Mouse (Mus musculus) forebrain, embryonic 15.5 days (tissue): ENCODE results near the gene Gnai3. TPM values are rescaled to one million over a fixed set of nuclear protein-coding genes. Genes with fewer than 3 reads are reported as not detected.

Experiments
- ATAC-seq: fragments of 200-750 bp; cut with Nextera tagmentation; replicated peaks from 2 replicates; pipeline ENCODE4 v1.8.0; 2017; ENCODE audit warnings: mild to moderate bottlenecking, moderate TSS enrichment, moderate library complexity
- H3K27ac ChIP-seq: fragments of 300-500 bp; sonication (generic); replicated peaks from 2 replicates; pipeline ENCODE4 v1.5.1; 2015; ENCODE audit warnings: mild to moderate bottlenecking, inconsistent platforms
- H3K27me3 ChIP-seq: fragments of 300-500 bp; sonication (generic); 2 replicates; pipeline ENCODE4 v1.6.1; 2015; ENCODE audit warnings: inconsistent platforms
- H3K36me3 ChIP-seq: fragments of 300-500 bp; sonication (generic); 2 replicates; pipeline ENCODE4 v1.6.1; 2015; ENCODE audit warnings: mild to moderate bottlenecking, inconsistent platforms
- H3K4me1 ChIP-seq: fragments of 300-500 bp; sonication (generic); 2 replicates; pipeline ENCODE4 v1.6.1; 2015; ENCODE audit warnings: inconsistent platforms
- H3K4me2 ChIP-seq: fragments of 300-500 bp; sonication (generic); replicated peaks from 2 replicates; pipeline ENCODE4 v1.6.1; 2015; ENCODE audit warnings: mild to moderate bottlenecking, inconsistent platforms
- H3K4me3 ChIP-seq: fragments of 300-500 bp; sonication (generic); 2 replicates; pipeline ENCODE4 v1.5.1; 2015; ENCODE audit warnings: mild to moderate bottlenecking, inconsistent platforms
- H3K9ac ChIP-seq: fragments of 300-500 bp; sonication (generic); replicated peaks from 2 replicates; pipeline ENCODE4 v1.6.1; 2015; ENCODE audit warnings: mild to moderate bottlenecking, inconsistent platforms
- H3K9me3 ChIP-seq: fragments of 300-500 bp; sonication (generic); 2 replicates; pipeline ENCODE4 v1.6.1; 2016; ENCODE audit warnings: inconsistent platforms
- WGBS: fragments of 180-500 bp; shearing (Covaris S2); methylation state at CpG from one replicate; pipeline ENCODE4 v1.1.7; 2015; ENCODE audit warnings: mixed read lengths; 5-methylcytosine and 5-hydroxymethylcytosine counted together
- polyA plus RNA-seq: library from polyadenylated mRNA; unstranded; fragments of >200 nt; fragmentation: Nextera tagmentation; extraction: Ambion mirVana; gene quantifications from 2 replicates; pipeline ENCODE4 v1.2.1, GENCODE M21; 2015

Gene Gnai3
- polyA plus RNA-seq, 1 experiment from 2014 or later = 168 TPM

DNA sequence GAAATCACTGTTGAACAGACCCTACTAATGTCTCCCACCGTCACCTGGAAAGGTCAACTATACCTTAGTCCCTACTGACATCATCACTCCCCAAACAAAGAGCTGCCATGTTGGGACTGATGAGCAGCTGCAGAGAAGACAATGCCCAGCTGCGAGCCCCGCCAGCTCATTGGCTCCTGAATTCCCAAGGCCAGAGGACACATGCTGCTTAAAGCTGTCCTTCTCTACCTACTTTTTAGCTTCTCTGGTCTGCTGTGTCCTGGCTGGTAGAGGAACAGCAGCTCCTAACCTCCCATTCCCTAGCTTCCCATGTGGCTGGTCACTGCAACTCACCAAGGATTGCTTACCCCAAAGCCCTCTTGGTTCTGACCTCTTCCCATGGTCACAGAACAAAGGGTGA lies 6.3 kb upstream of the Gnai3 start:
- Histone ChIP-seq H3K9ac (no peak overlapping the region), H3K4me1 (peaks cover 7% of the 10 kb centered on the region; the same call in 1 of the 2 replicates), H3K36me3 (no peaks in the 10 kb centered on the region), H3K27me3 (no peaks in the 10 kb centered on the region), H3K4me2 (no peak overlapping the region), H3K9me3 (no peaks in the 10 kb centered on the region), H3K27ac (no peak overlapping the region), H3K4me3 (no peak overlapping the region)
- ATAC-seq = no peak
- 85% methylated on average over 3 of the region's 3 CpGs for WGBS

DNA sequence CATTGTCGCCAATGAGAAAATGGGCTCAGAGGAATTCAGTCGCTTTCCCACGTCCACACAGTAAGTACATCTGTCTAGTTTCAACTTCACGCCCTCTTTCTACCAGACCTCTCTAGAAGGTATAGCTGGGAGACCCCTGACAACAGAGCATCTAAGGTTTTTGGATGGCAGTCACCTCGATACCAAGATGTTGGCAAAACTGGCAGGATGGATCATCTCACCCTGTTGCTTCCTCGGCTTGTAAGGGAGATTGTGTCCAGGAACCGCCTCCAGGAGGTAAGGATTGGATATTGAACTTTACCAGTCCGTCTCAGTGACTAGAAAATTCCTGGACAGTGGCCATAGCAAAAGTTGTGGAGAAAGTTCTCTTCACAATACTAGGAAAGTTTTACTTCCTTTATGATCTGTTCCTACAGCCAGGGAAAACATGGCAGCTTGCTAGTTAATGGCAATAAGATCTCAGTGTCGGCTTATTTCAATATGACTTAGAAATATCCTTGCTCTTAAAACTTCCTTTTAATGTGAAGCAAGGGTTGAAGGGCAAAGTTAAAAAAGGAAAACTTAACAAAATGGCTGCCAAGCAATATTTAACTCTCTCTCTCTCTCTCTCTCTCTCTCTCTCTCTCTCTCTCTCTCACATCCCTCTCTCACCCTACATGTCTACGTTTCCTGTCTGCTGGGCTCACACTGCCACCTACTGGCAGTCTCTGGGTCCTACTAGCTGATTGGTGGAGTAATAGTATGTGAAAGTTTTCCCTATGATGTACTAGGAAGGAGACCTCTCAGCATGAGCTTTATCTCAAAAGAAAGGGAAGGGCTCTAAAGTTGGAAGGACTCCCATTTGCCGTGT lies 1.7 kb upstream of the Gnai3 start:
- ATAC-seq = peak; percentile 53
- Histone ChIP-seq H3K36me3 (no peaks in the 10 kb centered on the region), H3K27ac (no peak overlapping the region), H3K9me3 (no peaks in the 10 kb centered on the region), H3K4me1 (peaks cover 38% of the 10 kb centered on the region), H3K4me2 (no peak overlapping the region), H3K9ac (no peak overlapping the region), H3K4me3 (no peak overlapping the region), H3K27me3 (no peaks in the 10 kb centered on the region)
- WGBS = 66% methylated on average over 11 of the region's 11 CpGs

DNA sequence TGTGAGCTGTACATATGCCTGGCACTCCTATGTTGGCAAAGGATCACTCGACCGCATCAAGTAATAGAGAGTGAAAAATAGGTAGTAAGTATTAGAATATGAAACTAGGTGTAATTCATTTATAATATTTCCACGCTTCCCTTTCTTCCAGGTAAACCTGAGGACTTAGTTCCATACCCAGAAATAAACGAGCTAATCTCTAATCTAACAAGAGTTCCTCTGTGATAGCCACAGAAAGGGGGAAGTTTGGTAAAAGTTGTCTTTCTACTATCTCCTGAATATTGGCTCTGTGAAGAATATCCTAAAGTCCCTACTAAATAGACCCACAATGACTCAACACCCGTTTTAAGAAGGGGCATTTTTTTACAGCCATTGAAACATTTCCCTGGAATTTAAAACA lies 725 bp upstream of the Gnai3 start:
- Histone ChIP-seq H3K27me3 (no peaks in the 10 kb centered on the region), H3K9me3 (no peaks in the 10 kb centered on the region), H3K27ac (peak overlapping the region; percentile 92; the same call in 1 of the 2 replicates), H3K4me2 (peak overlapping the region; percentile 79), H3K9ac (peak overlapping the region; percentile 91), H3K4me3 (peak overlapping the region; percentile 88), H3K4me1 (peaks cover 40% of the 10 kb centered on the region), H3K36me3 (no peaks in the 10 kb centered on the region)
- whole genome bisulfite sequencing = 53% methylated on average over 5 of the region's 5 CpGs
- no peak for ATAC-seq

DNA sequence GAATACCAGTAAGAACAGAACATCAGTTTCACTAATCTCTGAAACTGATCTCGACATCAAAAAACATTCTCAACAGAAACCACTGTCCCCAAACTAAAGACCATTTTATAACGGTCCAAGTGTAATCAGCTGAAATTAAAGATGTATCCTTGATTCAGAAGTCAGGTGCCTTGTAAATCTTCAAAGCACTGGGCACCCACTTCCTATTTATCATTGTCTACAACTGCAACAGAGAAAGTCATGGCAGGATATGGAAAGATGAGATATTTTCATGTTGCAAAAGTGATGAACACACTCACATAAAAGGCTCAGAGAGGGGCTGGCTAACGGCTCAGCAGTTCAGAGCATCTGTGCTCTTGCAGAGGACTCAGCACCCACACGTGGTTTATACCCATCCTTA lies 5.2 kb downstream of the Gnai3 start:
- Histone ChIP-seq H3K36me3 (peaks cover 10% of the 10 kb centered on the region; the same call in 1 of the 2 replicates), H3K4me3 (no peak overlapping the region), H3K4me2 (no peak overlapping the region), H3K9me3 (no peaks in the 10 kb centered on the region), H3K9ac (no peak overlapping the region), H3K4me1 (peaks cover 33% of the 10 kb centered on the region), H3K27ac (no peak overlapping the region), H3K27me3 (no peaks in the 10 kb centered on the region)
- WGBS = 83% methylated on average over 4 of the region's 4 CpGs
- no peak for ATAC-seq

DNA sequence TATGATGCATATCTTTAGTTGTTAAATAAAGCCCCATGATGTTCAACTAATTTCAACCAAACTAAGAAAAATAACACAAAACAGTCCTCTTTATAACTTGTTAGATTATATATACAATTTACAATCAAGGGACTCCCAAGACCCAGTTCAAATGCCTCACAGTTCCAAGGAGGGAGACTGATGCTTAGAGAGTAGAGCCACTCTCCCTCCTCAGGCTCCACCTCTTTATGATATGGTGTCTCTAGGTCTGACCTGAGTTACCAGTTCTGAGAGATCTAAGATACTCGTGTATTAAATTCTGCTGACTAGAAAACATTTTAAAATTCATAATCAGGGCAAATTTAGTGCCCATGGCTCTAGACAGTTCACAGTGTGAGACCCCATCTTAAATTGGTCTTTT lies 6.8 kb downstream of the Gnai3 start:
- 83% methylated on average over 1 of the region's 1 CpGs for WGBS
- no peak overlapping the region for H3K9ac ChIP-seq

DNA sequence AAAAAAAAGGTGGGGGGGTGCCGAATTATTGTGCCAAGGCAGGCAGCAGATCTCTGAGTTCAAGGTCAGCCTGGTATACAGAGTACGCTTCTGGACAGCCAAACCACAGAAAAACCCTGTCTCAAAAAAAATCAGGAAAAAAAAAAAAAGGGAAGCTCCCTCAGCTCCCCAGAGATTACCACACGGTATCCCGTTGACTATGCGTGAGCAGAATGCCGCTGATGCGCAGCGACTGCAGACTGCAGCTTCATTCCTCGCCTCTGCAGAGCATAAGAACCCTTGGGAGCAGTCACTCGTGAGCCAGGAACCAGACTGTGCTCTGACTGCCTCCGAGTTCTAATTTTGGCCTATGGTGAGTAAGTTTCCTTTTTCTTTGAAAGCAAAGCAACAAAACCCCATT lies 11.2 kb downstream of the Gnai3 start:
- ATAC-seq = no peak; the same call in 1 of the 2 replicates
- Histone ChIP-seq H3K4me1 (peaks cover 15% of the 10 kb centered on the region), H3K27ac (peak overlapping the region; percentile 34; the same call in 1 of the 2 replicates), H3K4me2 (no peak overlapping the region), H3K4me3 (no peak overlapping the region), H3K36me3 (0 out of 2 replicates have a peak, but pooled peaks cover 2% of the 10 kb centered on the region), H3K9ac (no peak overlapping the region), H3K9me3 (no peaks in the 10 kb centered on the region), H3K27me3 (no peaks in the 10 kb centered on the region)
- 80% methylated on average over 11 of the region's 11 CpGs for WGBS

More for the DNA sequence above, 6.8 kb downstream of the Gnai3 start:
- no peak overlapping the region for H3K27ac ChIP-seq
- no peak for ATAC-seq
- H3K4me1 ChIP-seq = peaks cover 26% of the 10 kb centered on the region
- no peaks in the 10 kb centered on the region for H3K9me3 ChIP-seq
- no peaks in the 10 kb centered on the region for H3K27me3 ChIP-seq
- H3K4me3 ChIP-seq = no peak overlapping the region
- H3K36me3 ChIP-seq = peaks cover 10% of the 10 kb centered on the region; the same call in 1 of the 2 replicates
- H3K4me2 ChIP-seq = no peak overlapping the region

DNA sequence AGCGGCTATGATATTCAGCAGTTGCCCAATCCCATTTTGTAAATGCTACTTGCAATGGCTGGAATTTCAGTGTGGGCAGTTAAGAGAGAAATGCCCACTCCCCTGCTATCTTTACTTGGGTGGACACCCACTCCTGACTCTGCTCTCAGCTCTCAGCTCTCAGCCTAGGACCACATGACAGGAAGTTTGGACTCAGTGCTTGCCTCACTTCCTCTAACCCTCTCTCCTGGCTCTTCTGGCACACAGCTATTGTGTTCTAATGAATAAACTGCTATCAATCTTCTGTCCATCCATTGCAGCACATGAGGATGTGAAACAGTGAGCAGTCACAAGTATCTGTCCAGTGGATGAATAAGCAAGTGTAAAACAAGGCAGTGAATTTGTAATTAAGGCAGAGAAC lies 13.5 kb downstream of the Gnai3 start:
- WGBS = 93% methylated on average over 1 of the region's 1 CpGs
- Histone ChIP-seq H3K27ac (no peak overlapping the region), H3K4me2 (no peak overlapping the region), H3K4me3 (no peak overlapping the region), H3K36me3 (0 out of 2 replicates have a peak, but pooled peaks cover 2% of the 10 kb centered on the region), H3K9me3 (no peaks in the 10 kb centered on the region), H3K27me3 (no peaks in the 10 kb centered on the region), H3K4me1 (peaks cover 10% of the 10 kb centered on the region; the same call in 1 of the 2 replicates), H3K9ac (no peak overlapping the region)
- no peak for ATAC-seq

DNA sequence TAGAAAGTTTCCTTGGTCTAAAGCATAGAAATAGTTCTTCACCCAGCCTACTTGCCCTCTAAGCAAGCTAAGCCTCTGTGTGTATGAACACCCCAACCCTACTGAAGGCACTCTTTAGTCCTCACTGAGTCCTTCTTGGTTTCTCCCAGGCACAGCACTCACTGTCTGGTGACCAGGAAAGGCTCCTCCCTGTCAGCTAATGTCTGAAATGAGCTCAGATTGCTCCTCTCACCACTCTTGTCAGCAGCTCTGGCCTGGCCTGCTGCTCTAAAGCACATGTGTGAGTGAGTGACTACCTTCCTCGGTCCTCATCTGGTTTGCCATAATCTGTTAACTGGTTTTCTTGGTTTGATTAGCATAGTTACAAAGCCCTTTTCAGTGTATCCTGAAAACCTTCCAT lies 14.1 kb downstream of the Gnai3 start:
- 75% methylated on average over 1 of the region's 1 CpGs for WGBS
- no peak for ATAC-seq

DNA sequence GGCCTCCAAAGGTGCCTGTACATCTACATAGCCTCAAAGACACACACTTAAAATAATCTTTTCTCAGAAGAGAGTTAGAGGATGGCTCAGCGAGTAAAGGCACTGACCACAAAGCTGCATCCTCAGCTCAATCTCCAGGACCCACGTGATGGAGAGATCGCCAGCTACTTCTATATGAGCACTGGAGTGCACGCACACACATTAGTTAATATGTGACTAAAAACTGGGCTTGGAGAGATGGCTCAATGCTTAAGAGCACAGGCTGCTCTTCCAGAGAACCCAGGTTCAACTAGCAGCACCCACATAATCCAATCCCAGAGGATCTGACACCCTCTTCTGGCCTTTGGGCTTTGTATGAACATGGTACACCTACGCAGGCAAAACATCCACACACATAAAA lies 14.7 kb downstream of the Gnai3 start:
- no peak overlapping the region for H3K4me2 ChIP-seq
- H3K4me3 ChIP-seq = no peak overlapping the region
- no peak for ATAC-seq
- peaks cover 9% of the 10 kb centered on the region; the same call in 1 of the 2 replicates for H3K4me1 ChIP-seq
- H3K27ac ChIP-seq = no peak overlapping the region
- no peak overlapping the region for H3K9ac ChIP-seq
- no peaks in the 10 kb centered on the region for H3K9me3 ChIP-seq
- H3K36me3 ChIP-seq = no peaks in the 10 kb centered on the region
- no peaks in the 10 kb centered on the region for H3K27me3 ChIP-seq
- WGBS = 95% methylated on average over 5 of the region's 5 CpGs

More for the DNA sequence above, 14.1 kb downstream of the Gnai3 start:
- H3K9me3 ChIP-seq = no peaks in the 10 kb centered on the region
- H3K4me1 ChIP-seq = peaks cover 10% of the 10 kb centered on the region; the same call in 1 of the 2 replicates
- 0 out of 2 replicates have a peak, but pooled peaks cover 2% of the 10 kb centered on the region for H3K36me3 ChIP-seq
- no peak overlapping the region for H3K27ac ChIP-seq
- no peak overlapping the region for H3K4me3 ChIP-seq
- no peak overlapping the region for H3K4me2 ChIP-seq
- H3K27me3 ChIP-seq = no peaks in the 10 kb centered on the region
- no peak overlapping the region for H3K9ac ChIP-seq

DNA sequence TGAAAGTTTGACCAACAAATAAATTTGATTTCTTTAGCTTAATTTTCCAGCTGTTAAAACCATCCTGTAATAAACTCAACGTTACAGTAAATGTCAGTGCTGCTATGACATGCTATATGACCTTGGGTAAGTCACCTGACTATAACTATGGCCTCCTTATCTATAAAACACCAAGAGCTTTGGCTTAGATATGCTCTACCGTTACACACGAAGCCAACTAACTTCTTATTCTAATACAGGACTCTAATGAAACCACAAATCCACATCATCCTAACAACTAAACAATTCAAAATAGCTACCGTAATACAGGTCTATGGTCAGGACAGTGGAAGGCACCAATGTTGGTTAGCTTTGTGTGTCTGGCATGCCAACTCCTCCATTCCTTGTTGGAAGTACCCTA lies 16.1 kb downstream of the Gnai3 start:
- WGBS = 96% methylated on average over 4 of the region's 4 CpGs
- Histone ChIP-seq H3K9me3 (no peaks in the 10 kb centered on the region), H3K9ac (no peak overlapping the region), H3K27ac (no peak overlapping the region), H3K4me3 (no peak overlapping the region), H3K4me2 (no peak overlapping the region), H3K36me3 (no peaks in the 10 kb centered on the region), H3K4me1 (peaks cover 3% of the 10 kb centered on the region; the same call in 1 of the 2 replicates), H3K27me3 (no peaks in the 10 kb centered on the region)
- no peak for ATAC-seq

DNA sequence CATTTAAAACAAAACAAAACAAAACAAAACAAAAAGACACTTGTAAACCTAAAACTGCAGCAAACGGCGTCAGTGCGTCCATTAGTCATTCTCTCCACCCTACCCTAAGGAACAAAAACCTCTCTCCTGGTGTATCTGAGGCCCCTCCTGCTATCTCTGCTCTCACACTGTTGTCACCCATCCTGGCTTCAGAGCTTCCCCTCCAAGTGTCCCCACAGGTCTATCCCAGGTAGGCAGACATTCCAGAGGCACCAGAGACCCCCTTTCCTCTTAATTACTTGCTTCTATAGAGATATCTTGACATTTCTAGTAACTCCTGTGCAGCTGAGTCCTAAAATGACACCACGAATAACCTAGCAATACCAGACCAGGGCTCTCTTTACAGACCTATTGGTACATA lies 16.6 kb downstream of the Gnai3 start:
- Histone ChIP-seq H3K9me3 (no peaks in the 10 kb centered on the region), H3K27ac (no peak overlapping the region), H3K27me3 (no peaks in the 10 kb centered on the region), H3K9ac (no peak overlapping the region), H3K4me1 (no peaks in the 10 kb centered on the region), H3K4me3 (no peak overlapping the region), H3K4me2 (no peak overlapping the region), H3K36me3 (no peaks in the 10 kb centered on the region)
- WGBS = 91% methylated on average over 4 of the region's 4 CpGs
- no peak for ATAC-seq

DNA sequence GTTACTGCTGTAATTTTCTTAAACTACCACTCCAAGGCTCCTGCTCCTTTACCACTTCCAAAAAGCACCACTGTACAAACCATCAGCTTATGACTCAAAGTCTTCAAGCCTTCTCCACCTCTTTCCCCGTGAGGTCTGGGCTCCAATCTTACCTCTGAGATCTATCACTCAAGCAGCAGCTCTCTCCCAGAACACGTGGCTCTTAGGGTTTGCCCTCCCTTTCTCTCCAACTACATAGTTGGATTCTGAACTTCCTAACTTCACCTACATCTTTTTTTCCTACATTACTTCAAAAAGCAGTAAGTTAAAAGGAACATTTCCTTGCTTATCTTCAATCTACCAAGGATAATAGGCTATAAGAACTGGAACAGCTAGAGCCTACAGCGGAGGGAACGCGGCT lies 17.4 kb downstream of the Gnai3 start:
- 89% methylated on average over 5 of the region's 5 CpGs for WGBS
- H3K4me3 ChIP-seq = no peak overlapping the region
- no peaks in the 10 kb centered on the region for H3K27me3 ChIP-seq
- no peak for ATAC-seq
- H3K27ac ChIP-seq = no peak overlapping the region
- H3K9me3 ChIP-seq = no peaks in the 10 kb centered on the region
- H3K9ac ChIP-seq = no peak overlapping the region
- no peak overlapping the region for H3K4me2 ChIP-seq
- no peaks in the 10 kb centered on the region for H3K36me3 ChIP-seq
- H3K4me1 ChIP-seq = no peaks in the 10 kb centered on the region
